Mouse (Mus musculus): ENCODE results near the gene Apba2. TPM values are rescaled to one million over a fixed set of nuclear protein-coding genes. Genes with fewer than 3 reads are reported as not detected.

The Apba2 gene
- polyA plus RNA-seq, 1 experiment from 2014 or later, result 123 TPM

- Histone ChIP-seq H3K27me3 (ENCODE audit: control insufficient read depth, insufficient read depth, low read length) (no peaks in the 10 kb centered on the region), H3K9ac (ENCODE audit: low read length) (no peak overlapping the region), H3K36me3 (ENCODE audit: control insufficient read depth, insufficient read depth, low read length) (no peaks in the 10 kb centered on the region), H3K4me2 (ENCODE audit: low read depth) (no peak overlapping the region), H3K9me3 (ENCODE audit: control insufficient read depth, low read length) (no peaks in the 10 kb centered on the region), H3K27ac (ENCODE audit: low read depth, low read length) (no peak overlapping the region), H3K4me3 (ENCODE audit: low read depth, low read length) (no peak overlapping the region), H3K4me1 (ENCODE audit: control insufficient read depth, insufficient read depth, low read length) (no peaks in the 10 kb centered on the region)
- WGBS, result 82% methylated on average over 1 of the region's 1 CpGs
- DNase-seq (ENCODE audit: low spot score), result no peak
- ATAC-seq (ENCODE audit: insufficient read depth, low FRiP score, low TSS enrichment), result no peak
Measured at GRCm38 (mm10) chr7:64550856-64551255, 49.4 kb downstream of the Apba2 start.

DNA sequence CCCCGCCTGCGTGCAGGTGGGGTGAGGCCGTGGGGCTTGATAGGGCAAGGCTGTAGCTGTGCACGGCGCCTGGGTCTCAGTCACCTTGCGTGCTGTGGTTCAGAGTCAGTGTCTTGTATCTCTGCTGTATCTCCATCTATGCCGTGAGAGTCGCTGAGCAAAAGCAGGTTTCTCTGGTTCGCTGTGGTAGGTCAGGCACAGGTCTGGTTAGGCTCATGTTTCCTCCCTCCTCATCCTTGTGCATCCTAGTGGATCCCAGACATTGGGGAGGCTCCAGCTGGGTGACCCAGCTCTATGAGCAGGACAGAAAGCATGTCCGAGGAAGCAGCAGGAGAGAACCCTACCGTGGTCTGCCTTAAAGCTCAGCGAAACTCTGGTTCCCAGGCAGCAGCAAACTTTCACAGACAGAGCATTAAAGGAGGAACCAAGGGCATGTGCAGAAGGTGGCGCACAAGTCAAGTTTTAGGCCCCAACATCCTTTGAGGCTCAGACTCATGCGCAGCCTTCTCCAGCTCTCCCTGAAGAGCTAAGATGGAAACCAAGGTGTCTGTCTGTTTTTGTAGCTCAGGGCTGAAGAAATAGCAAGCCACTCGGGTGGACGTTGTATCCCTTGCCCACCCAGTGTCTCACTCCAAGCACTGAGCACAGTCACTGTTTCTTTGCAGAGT, 51.2 kb downstream of the Apba2 start:
- 84% methylated on average over 13 of the region's 16 CpGs for WGBS
- Histone ChIP-seq H3K4me2 (ENCODE audit: low read depth) (no peak overlapping the region), H3K36me3 (ENCODE audit: control insufficient read depth, insufficient read depth, low read length) (no peaks in the 10 kb centered on the region), H3K4me1 (ENCODE audit: control insufficient read depth, insufficient read depth, low read length) (no peaks in the 10 kb centered on the region), H3K9ac (ENCODE audit: low read length) (no peak overlapping the region), H3K9me3 (ENCODE audit: control insufficient read depth, low read length) (no peaks in the 10 kb centered on the region), H3K27ac (ENCODE audit: low read depth, low read length) (no peak overlapping the region), H3K27me3 (ENCODE audit: control insufficient read depth, insufficient read depth, low read length) (no peaks in the 10 kb centered on the region), H3K4me3 (ENCODE audit: low read depth, low read length) (no peak overlapping the region)
- ATAC-seq (ENCODE audit: insufficient read depth, low FRiP score, low TSS enrichment) (no peak), DNase-seq (ENCODE audit: low spot score) (no peak)

DNA sequence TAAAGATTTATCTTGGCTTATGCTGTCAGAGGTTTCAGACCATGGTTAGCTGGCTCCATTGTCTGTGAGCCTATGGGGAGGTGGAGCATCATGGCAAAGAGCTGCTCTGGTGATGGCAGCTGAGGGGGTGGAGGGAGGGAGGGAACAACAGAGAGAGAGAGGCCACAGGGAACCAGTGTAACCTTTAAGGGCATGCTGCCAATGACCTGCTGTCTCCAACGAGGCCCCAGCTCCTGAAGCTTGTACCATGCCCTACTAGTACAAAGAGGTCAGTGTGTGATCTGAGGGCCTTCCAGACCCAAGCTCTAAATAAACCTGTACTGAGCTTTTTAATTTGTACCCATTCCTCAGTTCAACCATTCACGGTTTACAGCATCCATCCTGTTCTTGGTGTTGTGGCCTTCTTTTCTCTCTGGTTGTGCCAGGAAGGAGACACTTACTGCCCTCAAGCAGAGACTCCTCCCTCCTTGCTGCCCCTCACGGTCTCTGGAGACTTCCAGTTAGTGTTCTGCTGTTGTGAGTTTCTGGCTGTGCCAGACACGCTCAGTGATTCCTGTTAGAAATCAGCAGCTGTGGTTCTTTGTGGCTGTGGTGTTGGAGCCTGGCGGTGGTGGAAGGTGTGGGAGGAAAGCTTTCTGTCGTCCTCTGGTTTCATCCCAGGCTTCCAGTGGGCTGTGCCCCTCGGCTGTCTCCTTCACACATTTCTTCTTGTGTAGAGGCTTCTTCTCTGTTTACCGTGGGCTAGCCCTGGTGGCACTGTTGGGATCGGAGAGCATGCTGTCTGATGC, 60.4 kb downstream of the Apba2 start:
- H3K27me3 ChIP-seq (ENCODE audit: control insufficient read depth, insufficient read depth, low read length), result no peaks in the 10 kb centered on the region
- H3K9ac ChIP-seq (ENCODE audit: low read length), result no peak overlapping the region
- H3K4me3 ChIP-seq (ENCODE audit: low read depth, low read length), result no peak overlapping the region
- no peak overlapping the region for H3K4me2 ChIP-seq (ENCODE audit: low read depth)
- no peaks in the 10 kb centered on the region for H3K36me3 ChIP-seq (ENCODE audit: control insufficient read depth, insufficient read depth, low read length)
- WGBS, result 77% methylated on average over 9 of the region's 9 CpGs
- no peaks in the 10 kb centered on the region for H3K9me3 ChIP-seq (ENCODE audit: control insufficient read depth, low read length)
- DNase-seq (ENCODE audit: low spot score) (no peak), ATAC-seq (ENCODE audit: insufficient read depth, low FRiP score, low TSS enrichment) (no peak)
- H3K4me1 ChIP-seq (ENCODE audit: control insufficient read depth, insufficient read depth, low read length), result no peaks in the 10 kb centered on the region
- no peak overlapping the region for H3K27ac ChIP-seq (ENCODE audit: low read depth, low read length)

DNA sequence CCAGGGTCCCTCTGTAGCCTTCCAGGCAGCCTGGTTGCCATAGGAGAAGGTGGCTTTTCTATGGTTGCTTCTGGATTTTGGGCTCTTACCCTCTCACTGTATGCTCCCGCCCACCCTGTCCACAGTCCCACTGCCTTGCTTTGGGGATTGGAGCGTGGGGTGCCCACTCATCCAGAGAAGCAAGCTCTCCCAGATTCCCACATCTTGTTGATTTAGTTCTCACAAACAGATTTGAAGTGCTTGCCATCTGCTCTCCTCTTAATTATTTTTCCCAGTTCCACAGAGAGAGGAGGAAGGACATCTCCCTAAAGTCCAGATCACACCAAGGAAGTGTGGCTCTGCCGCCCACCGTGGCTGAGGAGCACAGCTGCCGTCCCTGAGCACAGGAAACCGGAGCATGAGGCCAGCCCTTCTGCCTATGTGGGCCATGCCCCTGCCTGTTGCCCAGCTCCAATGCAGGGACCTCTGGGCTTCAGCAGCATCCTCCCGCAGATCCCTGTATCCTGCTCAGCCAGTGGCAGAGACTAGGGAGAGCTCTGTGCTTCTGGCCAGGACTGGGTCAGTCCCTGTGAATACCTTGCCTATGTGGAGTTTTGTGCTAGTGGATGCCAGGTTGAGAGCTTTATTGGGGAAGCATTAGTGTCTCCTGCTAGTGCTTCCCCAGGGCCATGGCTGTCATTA, 63.5 kb downstream of the Apba2 start:
- H3K4me3 ChIP-seq (ENCODE audit: low read depth, low read length), result no peak overlapping the region
- H3K27ac ChIP-seq (ENCODE audit: low read depth, low read length), result no peak overlapping the region
- DNase-seq (ENCODE audit: low spot score) (no peak), ATAC-seq (ENCODE audit: insufficient read depth, low FRiP score, low TSS enrichment) (no peak)
- H3K36me3 ChIP-seq (ENCODE audit: control insufficient read depth, insufficient read depth, low read length), result no peaks in the 10 kb centered on the region
- H3K4me1 ChIP-seq (ENCODE audit: control insufficient read depth, insufficient read depth, low read length), result no peaks in the 10 kb centered on the region; the same call in 1 of the 2 replicates
- 86% methylated on average over 7 of the region's 7 CpGs for WGBS
- H3K9ac ChIP-seq (ENCODE audit: low read length), result no peak overlapping the region
- no peaks in the 10 kb centered on the region for H3K27me3 ChIP-seq (ENCODE audit: control insufficient read depth, insufficient read depth, low read length)
- H3K4me2 ChIP-seq (ENCODE audit: low read depth), result no peak overlapping the region
- H3K9me3 ChIP-seq (ENCODE audit: control insufficient read depth, low read length), result no peaks in the 10 kb centered on the region

GRCm38 (mm10) chr7:64566371-64567243, 65.1 kb downstream of the Apba2 start:
- H3K9ac ChIP-seq (ENCODE audit: low read length), result no peak overlapping the region
- WGBS, result 80% methylated on average over 10 of the region's 10 CpGs
- ATAC-seq (ENCODE audit: insufficient read depth, low FRiP score, low TSS enrichment), result no peak
- H3K27me3 ChIP-seq (ENCODE audit: control insufficient read depth, insufficient read depth, low read length), result no peaks in the 10 kb centered on the region
- no peak overlapping the region for H3K27ac ChIP-seq (ENCODE audit: low read depth, low read length)
- no peaks in the 10 kb centered on the region; the same call in 1 of the 2 replicates for H3K4me1 ChIP-seq (ENCODE audit: control insufficient read depth, insufficient read depth, low read length)
- no peaks in the 10 kb centered on the region for H3K9me3 ChIP-seq (ENCODE audit: control insufficient read depth, low read length)
- H3K4me3 ChIP-seq (ENCODE audit: low read depth, low read length), result no peak overlapping the region
- H3K4me2 ChIP-seq (ENCODE audit: low read depth), result no peak overlapping the region
- no peaks in the 10 kb centered on the region for H3K36me3 ChIP-seq (ENCODE audit: control insufficient read depth, insufficient read depth, low read length)
- no peak for DNase-seq (ENCODE audit: low spot score)

- H3K4me2 ChIP-seq (ENCODE audit: low read depth), result no peak overlapping the region
- H3K36me3 ChIP-seq (ENCODE audit: control insufficient read depth, insufficient read depth, low read length), result no peaks in the 10 kb centered on the region
- DNase-seq (ENCODE audit: low spot score), result no peak
- H3K27ac ChIP-seq (ENCODE audit: low read depth, low read length), result no peak overlapping the region
- no peaks in the 10 kb centered on the region for H3K9me3 ChIP-seq (ENCODE audit: control insufficient read depth, low read length)
- 50% methylated on average over 4 of the region's 4 CpGs for WGBS
- no peak overlapping the region for H3K4me3 ChIP-seq (ENCODE audit: low read depth, low read length)
- no peak for ATAC-seq (ENCODE audit: insufficient read depth, low FRiP score, low TSS enrichment)
- H3K9ac ChIP-seq (ENCODE audit: low read length), result no peak overlapping the region
- no peaks in the 10 kb centered on the region; the same call in 1 of the 2 replicates for H3K4me1 ChIP-seq (ENCODE audit: control insufficient read depth, insufficient read depth, low read length)
- H3K27me3 ChIP-seq (ENCODE audit: control insufficient read depth, insufficient read depth, low read length), result no peaks in the 10 kb centered on the region
Measured at GRCm38 (mm10) chr7:64568722-64569121, 67.2 kb downstream of the Apba2 start.

- DNase-seq (ENCODE audit: low spot score) (no peak), ATAC-seq (ENCODE audit: insufficient read depth, low FRiP score, low TSS enrichment) (no peak)
- Histone ChIP-seq H3K27ac (ENCODE audit: low read depth, low read length) (no peak overlapping the region), H3K4me2 (ENCODE audit: low read depth) (no peak overlapping the region), H3K9ac (ENCODE audit: low read length) (no peak overlapping the region), H3K9me3 (ENCODE audit: control insufficient read depth, low read length) (no peaks in the 10 kb centered on the region), H3K27me3 (ENCODE audit: control insufficient read depth, insufficient read depth, low read length) (no peaks in the 10 kb centered on the region), H3K4me1 (ENCODE audit: control insufficient read depth, insufficient read depth, low read length) (no peaks in the 10 kb centered on the region; the same call in 1 of the 2 replicates), H3K36me3 (ENCODE audit: control insufficient read depth, insufficient read depth, low read length) (no peaks in the 10 kb centered on the region), H3K4me3 (ENCODE audit: low read depth, low read length) (no peak overlapping the region)
- 63% methylated on average over 7 of the region's 7 CpGs for WGBS
Measured at GRCm38 (mm10) chr7:64569676-64570075, 68.2 kb downstream of the Apba2 start.

DNA sequence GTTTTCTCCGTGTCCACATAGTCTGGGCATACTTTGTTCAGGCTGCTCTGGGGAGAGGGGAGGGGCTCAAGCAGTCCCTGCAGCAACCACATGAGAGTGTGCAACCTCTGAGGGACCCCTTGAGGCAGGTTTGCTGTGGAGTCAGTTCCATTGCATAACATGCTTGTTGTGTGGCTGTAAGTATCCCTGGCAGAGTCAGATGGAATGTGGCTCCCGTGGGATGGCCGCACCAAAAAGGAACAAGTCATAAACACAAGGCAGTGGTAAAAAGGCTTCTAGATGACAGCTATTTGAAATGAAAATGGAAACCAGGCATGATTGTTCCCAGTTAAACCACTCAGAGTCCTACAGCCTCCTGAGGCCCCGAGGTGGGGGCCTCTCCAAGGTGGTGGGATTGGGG, 69.4 kb downstream of the Apba2 start:
- DNase-seq (ENCODE audit: low spot score) (no peak), ATAC-seq (ENCODE audit: insufficient read depth, low FRiP score, low TSS enrichment) (no peak)
- Histone ChIP-seq H3K4me2 (ENCODE audit: low read depth) (no peak overlapping the region), H3K27ac (ENCODE audit: low read depth, low read length) (no peak overlapping the region), H3K36me3 (ENCODE audit: control insufficient read depth, insufficient read depth, low read length) (no peaks in the 10 kb centered on the region), H3K27me3 (ENCODE audit: control insufficient read depth, insufficient read depth, low read length) (no peaks in the 10 kb centered on the region), H3K4me3 (ENCODE audit: low read depth, low read length) (no peak overlapping the region), H3K4me1 (ENCODE audit: control insufficient read depth, insufficient read depth, low read length) (no peaks in the 10 kb centered on the region; the same call in 1 of the 2 replicates), H3K9ac (ENCODE audit: low read length) (no peak overlapping the region), H3K9me3 (ENCODE audit: control insufficient read depth, low read length) (no peaks in the 10 kb centered on the region; the same call in 1 of the 2 replicates)
- 92% methylated on average over 4 of the region's 4 CpGs for WGBS
